Mouse (Mus musculus) hindbrain, embryonic 12.5 days (tissue): ENCODE data around the gene Fbxl17. TPM values are rescaled to one million over a fixed set of nuclear protein-coding genes. Genes with fewer than 3 reads are reported as not detected.

Experiments
- ATAC-seq: fragments of 200-750 bp; cut with Nextera tagmentation; 2 replicates; pipeline ENCODE4 v1.8.0; 2017; ENCODE audit warnings: moderate TSS enrichment; ENCODE audit not compliant: low FRiP score
- H3K27ac ChIP-seq: fragments of 300-500 bp; sonication (generic); 2 replicates; pipeline ENCODE4 v1.5.1; 2016; ENCODE audit warnings: mild to moderate bottlenecking
- H3K27me3 ChIP-seq: fragments of 300-500 bp; sonication (generic); 2 replicates; pipeline ENCODE4 v1.6.1; 2016; ENCODE audit warnings: mild to moderate bottlenecking
- H3K36me3 ChIP-seq: fragments of 300-500 bp; sonication (generic); 2 replicates; pipeline ENCODE4 v1.6.1; 2016; ENCODE audit warnings: mild to moderate bottlenecking
- H3K4me1 ChIP-seq: fragments of 300-500 bp; sonication (generic); 2 replicates; pipeline ENCODE4 v1.6.1; 2016
- H3K4me2 ChIP-seq: fragments of 300-500 bp; sonication (generic); replicated peaks from 2 replicates; pipeline ENCODE4 v1.6.1; 2016; ENCODE audit warnings: mild to moderate bottlenecking
- H3K4me3 ChIP-seq: fragments of 300-500 bp; sonication (generic); 2 replicates; pipeline ENCODE4 v1.5.1; 2016; ENCODE audit warnings: mild to moderate bottlenecking
- H3K9ac ChIP-seq: fragments of 300-500 bp; sonication (generic); 2 replicates; pipeline ENCODE4 v1.6.1; 2016; ENCODE audit warnings: mild to moderate bottlenecking, moderate library complexity
- H3K9me3 ChIP-seq: fragments of 300-500 bp; sonication (generic); replicated peaks from 2 replicates; pipeline ENCODE4 v1.6.1; 2016; ENCODE audit warnings: mild to moderate bottlenecking
- WGBS: fragments of 180-500 bp; shearing (Covaris S2); methylation state at CpG from one replicate; pipeline ENCODE4 v1.1.7; 2016; 5-methylcytosine and 5-hydroxymethylcytosine counted together
- polyA plus RNA-seq: library from polyadenylated mRNA; unstranded; fragments of >200 nt; fragmentation: Nextera tagmentation; extraction: Ambion mirVana; gene quantifications from 2 replicates; pipeline ENCODE4 v1.2.1, GENCODE M21; 2016

Gene Fbxl17
- polyA plus RNA-seq, 1 experiment from 2014 or later: 10.3 TPM

DNA sequence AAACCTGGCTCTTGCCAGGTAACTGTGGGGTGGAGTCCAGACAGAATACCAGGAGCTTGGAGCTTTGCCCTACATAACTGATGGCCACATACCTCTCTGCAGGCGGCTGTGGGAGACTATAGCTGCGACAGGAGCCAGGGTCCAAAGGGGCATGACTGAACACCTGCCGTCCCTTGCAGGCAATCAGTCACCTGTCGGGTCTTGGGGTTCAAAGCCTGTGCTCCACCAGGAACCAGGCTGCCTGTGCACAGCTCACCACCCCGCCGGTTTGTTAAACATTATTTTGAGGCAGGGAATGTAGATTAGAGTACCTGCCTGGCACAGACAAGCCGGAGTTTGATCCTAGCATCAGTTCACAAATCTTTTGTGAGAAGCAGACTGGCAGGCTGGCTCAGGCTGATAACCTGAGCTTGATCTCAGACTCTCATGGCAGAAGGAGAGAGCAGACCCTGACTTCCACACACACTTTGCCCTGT is 253.6 kb downstream of the Fbxl17 start:
- H3K4me1 ChIP-seq: no peaks in the 10 kb centered on the region
- no peak for ATAC-seq
- no peak overlapping the region for H3K9ac ChIP-seq
- no peaks in the 10 kb centered on the region for H3K36me3 ChIP-seq
- H3K4me2 ChIP-seq: no peak overlapping the region
- WGBS: 90% methylated on average over 7 of the region's 7 CpGs
- H3K27me3 ChIP-seq: no peaks in the 10 kb centered on the region
- no peak overlapping the region for H3K27ac ChIP-seq
- no peaks in the 10 kb centered on the region for H3K9me3 ChIP-seq
- no peak overlapping the region for H3K4me3 ChIP-seq

DNA sequence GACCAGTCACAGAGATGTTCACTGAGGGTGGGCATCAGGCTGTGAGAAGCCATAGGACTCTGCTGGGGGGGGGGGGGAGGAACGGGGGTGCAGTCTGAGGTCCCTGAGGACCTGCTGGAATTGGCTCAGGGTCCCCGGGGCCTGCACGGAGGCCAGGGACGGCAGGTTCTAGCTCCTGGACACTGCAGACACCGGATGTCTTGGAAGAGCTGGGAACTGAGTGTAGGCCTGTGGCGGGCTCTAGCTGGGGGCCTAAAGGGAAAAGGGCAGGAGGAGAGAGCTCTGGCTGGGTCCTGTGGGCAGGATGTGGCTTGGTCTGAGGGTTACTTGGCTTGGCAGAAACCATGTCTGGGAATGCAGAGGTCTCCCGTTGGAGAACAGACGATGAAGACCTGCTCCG is 254.3 kb downstream of the Fbxl17 start:
- Histone ChIP-seq H3K27ac (no peak overlapping the region), H3K27me3 (no peaks in the 10 kb centered on the region), H3K4me1 (no peaks in the 10 kb centered on the region), H3K9ac (no peak overlapping the region), H3K36me3 (no peaks in the 10 kb centered on the region), H3K4me2 (no peak overlapping the region), H3K9me3 (no peaks in the 10 kb centered on the region), H3K4me3 (no peak overlapping the region)
- ATAC-seq: no peak
- 87% methylated on average over 9 of the region's 9 CpGs for WGBS

GRCm38 (mm10) chr17:63242761-63243160 is 257.1 kb downstream of the Fbxl17 start:
- no peaks in the 10 kb centered on the region for H3K36me3 ChIP-seq
- no peak overlapping the region for H3K27ac ChIP-seq
- no peak overlapping the region for H3K4me2 ChIP-seq
- WGBS: 98% methylated on average over 3 of the region's 3 CpGs
- no peak overlapping the region for H3K4me3 ChIP-seq
- H3K4me1 ChIP-seq: no peaks in the 10 kb centered on the region
- no peak for ATAC-seq
- no peak overlapping the region for H3K9ac ChIP-seq
- H3K27me3 ChIP-seq: no peaks in the 10 kb centered on the region
- H3K9me3 ChIP-seq: no peaks in the 10 kb centered on the region

- H3K9me3 ChIP-seq: no peaks in the 10 kb centered on the region
- H3K4me2 ChIP-seq: no peak overlapping the region
- H3K4me3 ChIP-seq: no peak overlapping the region
- no peak overlapping the region for H3K27ac ChIP-seq
- no peak overlapping the region for H3K9ac ChIP-seq
- no peaks in the 10 kb centered on the region for H3K4me1 ChIP-seq
- WGBS: 86% methylated on average over 5 of the region's 5 CpGs
- no peaks in the 10 kb centered on the region for H3K27me3 ChIP-seq
- ATAC-seq: no peak
- H3K36me3 ChIP-seq: no peaks in the 10 kb centered on the region
These were observed 259.1 kb downstream of the Fbxl17 start for GRCm38 (mm10) chr17:63240731-63241106.

DNA sequence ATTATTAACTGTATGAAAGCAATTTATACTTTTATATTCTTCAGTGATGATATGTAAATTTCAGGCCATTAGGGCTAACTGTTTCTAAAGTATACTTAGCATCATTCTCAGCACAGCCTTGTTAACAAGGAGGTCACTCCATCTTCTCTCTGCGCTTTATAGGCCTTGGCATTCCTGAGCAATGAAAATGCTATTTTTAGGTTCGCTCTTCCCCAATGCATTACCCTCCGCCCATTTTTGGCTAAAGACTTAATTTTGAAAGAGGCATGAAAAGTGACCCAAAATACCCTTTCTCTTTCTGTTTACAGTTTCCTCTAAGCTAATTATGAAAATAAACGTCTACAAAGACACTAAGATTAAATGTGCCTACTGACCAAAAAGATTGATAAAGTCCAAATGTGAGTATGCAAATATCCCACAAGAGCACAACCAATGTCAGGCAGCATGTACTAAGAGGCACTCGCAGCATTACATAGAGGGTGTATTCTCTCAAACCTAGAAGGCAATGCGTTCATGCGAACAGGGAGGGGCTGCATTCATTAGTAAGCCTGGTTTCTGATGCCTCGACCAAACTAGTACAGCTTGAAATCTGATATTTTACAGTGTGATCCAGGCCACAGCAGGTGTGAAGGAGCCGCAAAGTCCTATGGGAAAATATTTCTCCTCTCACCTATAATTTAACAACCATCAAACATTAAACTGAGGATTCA is 259.6 kb downstream of the Fbxl17 start:
- no peak for ATAC-seq
- WGBS: 79% methylated on average over 9 of the region's 9 CpGs

DNA sequence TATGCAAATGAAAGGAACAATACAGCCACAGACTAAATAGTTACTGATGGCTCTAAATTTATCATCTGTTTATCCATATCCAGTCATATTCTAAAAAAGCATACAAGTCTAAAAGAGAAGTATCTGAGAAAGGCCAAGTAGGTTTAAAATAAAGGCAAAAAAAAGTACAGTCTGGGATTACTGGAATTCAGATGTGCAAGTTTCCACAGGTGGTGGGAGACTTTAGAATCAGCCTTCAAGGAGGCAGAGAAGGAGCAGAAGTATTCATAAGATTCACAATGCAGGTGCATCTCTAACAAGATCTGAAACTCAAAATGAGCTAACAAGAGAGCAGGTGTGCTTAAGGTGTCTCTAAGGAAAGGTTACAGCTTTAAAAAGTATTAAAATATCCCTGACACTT is 263.0 kb downstream of the Fbxl17 start:
- Histone ChIP-seq H3K27me3 (no peaks in the 10 kb centered on the region), H3K9me3 (no peaks in the 10 kb centered on the region), H3K9ac (no peak overlapping the region), H3K4me3 (no peak overlapping the region), H3K27ac (no peak overlapping the region), H3K36me3 (no peaks in the 10 kb centered on the region), H3K4me1 (no peaks in the 10 kb centered on the region), H3K4me2 (no peak overlapping the region)
- no peak for ATAC-seq

More for the DNA sequence above, 259.6 kb downstream of the Fbxl17 start:
- Histone ChIP-seq H3K4me3 (no peak overlapping the region), H3K9me3 (no peaks in the 10 kb centered on the region), H3K27ac (no peak overlapping the region), H3K4me1 (no peaks in the 10 kb centered on the region), H3K27me3 (no peaks in the 10 kb centered on the region), H3K4me2 (no peak overlapping the region), H3K36me3 (no peaks in the 10 kb centered on the region), H3K9ac (no peak overlapping the region)

- WGBS: 88% methylated on average over 8 of the region's 8 CpGs
- ATAC-seq: no peak
These were observed 263.6 kb downstream of the Fbxl17 start for GRCm38 (mm10) chr17:63236221-63236620.

DNA sequence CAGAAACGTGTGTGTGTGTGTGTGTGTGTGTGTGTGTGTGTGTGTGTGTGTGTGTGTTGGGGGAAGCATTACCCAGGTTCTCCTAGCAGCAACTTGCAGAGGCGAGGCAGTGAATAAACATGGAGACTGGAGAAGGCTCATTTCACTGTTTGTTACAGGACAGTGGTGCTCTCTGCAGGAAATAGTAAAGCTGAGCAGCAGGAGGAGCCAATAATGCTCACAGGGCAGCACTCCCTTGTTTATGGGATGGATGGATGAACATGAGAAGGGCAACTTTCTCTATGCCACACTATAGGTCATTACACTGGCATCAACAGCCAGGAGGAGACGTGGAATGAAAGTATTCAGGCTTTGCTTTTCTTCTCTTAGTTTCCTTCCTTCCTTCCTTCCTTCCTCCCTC is 264.0 kb downstream of the Fbxl17 start:
- no peak overlapping the region for H3K9ac ChIP-seq
- H3K27me3 ChIP-seq: no peaks in the 10 kb centered on the region
- no peaks in the 10 kb centered on the region for H3K36me3 ChIP-seq
- no peaks in the 10 kb centered on the region for H3K4me1 ChIP-seq
- H3K27ac ChIP-seq: no peak overlapping the region
- WGBS: 63% methylated on average over 3 of the region's 3 CpGs
- H3K4me3 ChIP-seq: no peak overlapping the region
- no peak for ATAC-seq
- H3K4me2 ChIP-seq: no peak overlapping the region
- H3K9me3 ChIP-seq: no peaks in the 10 kb centered on the region

More at GRCm38 (mm10) chr17:63236221-63236620, 263.6 kb downstream of the Fbxl17 start:
- H3K27me3 ChIP-seq: no peaks in the 10 kb centered on the region
- H3K4me3 ChIP-seq: no peak overlapping the region
- H3K27ac ChIP-seq: no peak overlapping the region
- H3K4me1 ChIP-seq: no peaks in the 10 kb centered on the region
- no peaks in the 10 kb centered on the region for H3K9me3 ChIP-seq
- H3K9ac ChIP-seq: no peak overlapping the region
- H3K4me2 ChIP-seq: no peak overlapping the region
- no peaks in the 10 kb centered on the region for H3K36me3 ChIP-seq

DNA sequence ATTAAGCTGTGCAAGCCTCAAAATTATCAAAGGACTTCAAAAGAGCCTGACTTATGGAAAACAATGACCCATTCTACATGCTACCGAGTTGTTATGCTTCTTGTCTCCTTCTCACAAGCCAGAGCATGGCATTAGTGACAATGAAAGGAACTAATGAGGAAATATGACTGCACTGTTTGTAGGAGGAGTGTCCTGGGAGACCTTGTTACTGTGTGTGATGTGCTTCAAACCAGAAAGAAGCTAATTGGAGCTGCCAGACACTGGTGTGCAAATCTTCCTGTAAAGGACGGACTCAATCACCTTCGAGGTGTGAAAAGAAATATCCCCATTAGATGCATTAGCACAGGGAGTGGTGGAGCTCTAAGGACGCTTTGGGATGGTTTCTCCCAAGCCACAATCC is 270.7 kb downstream of the Fbxl17 start:
- Histone ChIP-seq H3K27ac (no peak overlapping the region), H3K36me3 (no peaks in the 10 kb centered on the region), H3K9me3 (no peaks in the 10 kb centered on the region), H3K9ac (no peak overlapping the region), H3K4me3 (no peak overlapping the region), H3K4me2 (no peak overlapping the region), H3K4me1 (no peaks in the 10 kb centered on the region), H3K27me3 (no peaks in the 10 kb centered on the region)
- 55% methylated on average over 4 of the region's 4 CpGs for WGBS
- 0 out of 2 replicates have a peak, but pooled peaks have one; percentile 35 for ATAC-seq

DNA sequence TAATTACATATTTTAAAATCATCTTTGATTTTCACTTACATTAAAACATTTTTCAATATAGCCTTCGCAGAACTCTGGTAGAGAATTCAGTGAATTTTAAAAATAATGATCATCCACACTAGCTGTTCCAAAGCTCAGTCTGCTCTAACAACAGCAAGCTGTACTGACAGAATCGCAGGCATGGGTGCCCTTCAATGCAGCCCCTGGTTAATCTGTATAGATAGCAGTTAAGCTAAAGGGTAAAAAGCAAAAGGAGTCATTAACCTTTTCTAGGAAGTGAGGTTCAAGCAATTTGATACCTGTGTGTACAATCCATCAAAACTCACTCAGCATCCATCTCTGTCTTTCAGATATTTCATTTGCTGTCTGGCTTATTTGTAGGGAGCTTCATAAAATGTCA is 273.4 kb downstream of the Fbxl17 start:
- H3K27me3 ChIP-seq: no peaks in the 10 kb centered on the region
- 59% methylated on average over 2 of the region's 2 CpGs for WGBS

DNA sequence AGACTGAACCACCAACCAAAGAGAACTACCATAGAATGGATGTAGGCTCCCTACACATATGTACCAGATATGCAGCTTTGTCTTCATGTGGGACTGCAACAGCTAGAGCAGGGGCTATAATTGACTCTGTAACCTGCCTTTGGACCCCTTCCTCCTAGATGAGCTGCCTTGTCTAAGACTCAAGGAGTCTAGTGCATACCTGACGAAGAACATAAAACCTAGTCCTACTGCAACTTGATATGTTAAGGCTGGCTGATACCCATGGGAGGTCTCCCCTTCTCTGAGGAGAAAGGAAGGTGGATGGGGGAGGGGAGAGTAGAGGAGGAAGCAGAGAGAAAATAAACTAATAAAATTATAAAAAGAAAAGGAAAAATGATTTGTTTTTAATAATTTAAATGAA is 273.9 kb downstream of the Fbxl17 start:
- WGBS: 70% methylated on average over 1 of the region's 1 CpGs
- no peaks in the 10 kb centered on the region for H3K4me1 ChIP-seq
- H3K36me3 ChIP-seq: no peaks in the 10 kb centered on the region
- H3K4me3 ChIP-seq: no peak overlapping the region
- no peak for ATAC-seq
- no peak overlapping the region for H3K9ac ChIP-seq
- H3K4me2 ChIP-seq: no peak overlapping the region
- no peak overlapping the region for H3K27ac ChIP-seq
- H3K9me3 ChIP-seq: no peaks in the 10 kb centered on the region
- H3K27me3 ChIP-seq: no peaks in the 10 kb centered on the region

More for the DNA sequence above, 273.4 kb downstream of the Fbxl17 start:
- H3K4me3 ChIP-seq: no peak overlapping the region
- ATAC-seq: no peak
- no peaks in the 10 kb centered on the region for H3K4me1 ChIP-seq
- H3K4me2 ChIP-seq: no peak overlapping the region
- H3K27ac ChIP-seq: no peak overlapping the region
- no peak overlapping the region for H3K9ac ChIP-seq
- H3K9me3 ChIP-seq: no peaks in the 10 kb centered on the region
- no peaks in the 10 kb centered on the region for H3K36me3 ChIP-seq

- ATAC-seq: no peak
- H3K9ac ChIP-seq: no peak overlapping the region
- no peak overlapping the region for H3K27ac ChIP-seq
- no peaks in the 10 kb centered on the region for H3K36me3 ChIP-seq
- no peak overlapping the region for H3K4me2 ChIP-seq
- no peak overlapping the region for H3K4me3 ChIP-seq
- WGBS: 61% methylated on average over 4 of the region's 4 CpGs
- H3K27me3 ChIP-seq: no peaks in the 10 kb centered on the region
- no peaks in the 10 kb centered on the region for H3K9me3 ChIP-seq
- no peaks in the 10 kb centered on the region; the same call in 1 of the 2 replicates for H3K4me1 ChIP-seq
These were observed 276.1 kb downstream of the Fbxl17 start for GRCm38 (mm10) chr17:63223675-63224074.

- Histone ChIP-seq H3K36me3 (no peaks in the 10 kb centered on the region), H3K4me1 (no peaks in the 10 kb centered on the region; the same call in 1 of the 2 replicates), H3K27me3 (no peaks in the 10 kb centered on the region), H3K9ac (no peak overlapping the region), H3K9me3 (no peaks in the 10 kb centered on the region), H3K4me3 (no peak overlapping the region), H3K27ac (no peak overlapping the region), H3K4me2 (no peak overlapping the region)
- ATAC-seq: no peak
- WGBS: 88% methylated on average over 3 of the region's 3 CpGs
These were observed 278.2 kb downstream of the Fbxl17 start for GRCm38 (mm10) chr17:63221632-63222031.
